Mouse (Mus musculus) ES-E14 (cell line): ENCODE measurements around the gene Gdpd4.

ENCODE experiments used
- CHD2 ChIP-seq: IDR thresholded peaks from 2 replicates; pipeline ENCODE4 v1.6.1; 2014; ENCODE audit warnings: mild to moderate bottlenecking, low read depth, low read length, inconsistent platforms
- ZC3H11A ChIP-seq: IDR thresholded peaks from 2 replicates; pipeline ENCODE4 v1.6.1; 2012; ENCODE audit warnings: low read depth, mild to moderate bottlenecking, inconsistent platforms, low read length, borderline replicate concordance

DNA sequence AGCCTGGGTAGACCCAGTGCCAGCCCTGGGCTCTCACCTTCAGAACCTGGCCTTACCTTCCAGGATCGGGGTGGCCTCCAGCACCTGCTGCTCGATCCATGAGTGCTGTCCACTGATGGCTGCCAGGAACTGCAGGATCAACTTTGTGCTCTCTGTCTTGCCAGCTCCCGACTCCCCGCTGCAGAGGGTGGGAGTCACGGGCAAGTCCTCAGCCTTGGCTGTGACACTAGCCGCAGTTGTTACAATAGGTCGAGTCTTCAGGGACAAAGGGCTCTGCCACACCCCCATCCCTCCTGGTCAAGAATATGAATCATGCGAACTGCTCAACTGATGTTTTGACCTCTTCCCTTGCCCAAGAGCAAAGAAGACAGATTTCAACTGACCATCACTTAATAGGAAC lies 177.8 kb downstream of the Gdpd4 start:
- TF ChIP-seq ZC3H11A (no peak), CHD2 (no peak)
